Mouse (Mus musculus): ENCODE data around the gene Gm42674. TPM values are rescaled to one million over a fixed set of nuclear protein-coding genes. Genes with fewer than 3 reads are reported as not detected.

Gene Gm42674
- not detected in 2 replicates for polyA plus RNA-seq (2016; fragmentation: Nextera tagmentation; extraction: Ambion mirVana)

GRCm38 (mm10) chr3:90601486-90602110 lies at the start of gene Gm42674:
Gm42674 (plus strand) TSS chr3:90601904.
- Histone ChIP-seq H3K4me1 (peaks cover 4% of the 10 kb centered on the region; the same call in 1 of the 2 replicates), H3K4me3 (no peak within 1 kb of the TSS), H3K4me2 (replicated peaks) (no peak within 1 kb of the TSS), H3K9me3 (no peaks in the 10 kb centered on the region), H3K9ac (replicated peaks) (no peak within 1 kb of the TSS), H3K36me3 (no peaks in the 10 kb centered on the region), H3K27me3 (no peaks in the 10 kb centered on the region), H3K27ac (replicated peaks) (no peak within 1 kb of the TSS)
- no peak for ATAC-seq (ENCODE audit: low FRiP score, low read depth)
- WGBS: 87% methylated on average over 11 of the region's 11 CpGs

- Histone ChIP-seq H3K4me3 (no peak overlapping the region), H3K9me3 (no peaks in the 10 kb centered on the region), H3K27ac (replicated peaks) (no peak overlapping the region), H3K9ac (replicated peaks) (no peak overlapping the region), H3K4me1 (peaks cover 4% of the 10 kb centered on the region; the same call in 1 of the 2 replicates), H3K4me2 (replicated peaks) (no peak overlapping the region), H3K36me3 (no peaks in the 10 kb centered on the region), H3K27me3 (no peaks in the 10 kb centered on the region)
- ATAC-seq (ENCODE audit: low FRiP score, low read depth): no peak
- 96% methylated on average over 2 of the region's 2 CpGs for WGBS
Measured at GRCm38 (mm10) chr3:90552231-90552630, 49.5 kb upstream of the Gm42674 start.

- Histone ChIP-seq H3K4me2 (replicated peaks) (no peak overlapping the region), H3K9me3 (no peaks in the 10 kb centered on the region), H3K4me3 (no peak overlapping the region), H3K9ac (replicated peaks) (no peak overlapping the region), H3K27me3 (no peaks in the 10 kb centered on the region), H3K27ac (replicated peaks) (0 out of 2 replicates have a peak overlapping the region, but pooled peaks have one; percentile 12), H3K4me1 (peaks cover 4% of the 10 kb centered on the region; the same call in 1 of the 2 replicates), H3K36me3 (no peaks in the 10 kb centered on the region)
- WGBS: 32% methylated on average over 5 of the region's 5 CpGs
- peak; percentile 63 for ATAC-seq (ENCODE audit: low FRiP score, low read depth)
Measured at GRCm38 (mm10) chr3:90555954-90556353, 45.8 kb upstream of the Gm42674 start.

GRCm38 (mm10) chr3:90560008-90560628 lies 41.6 kb upstream of the Gm42674 start, which contains the start of gene S100a3:
S100a3 (plus strand) TSS chr3:90560578.
- H3K27me3 ChIP-seq: no peaks in the 10 kb centered on the region
- H3K4me1 ChIP-seq: peaks cover 4% of the 10 kb centered on the region; the same call in 1 of the 2 replicates
- H3K36me3 ChIP-seq: no peaks in the 10 kb centered on the region
- H3K27ac ChIP-seq (replicated peaks): no peak within 1 kb of the TSS
- no peak within 1 kb of the TSS for H3K9ac ChIP-seq (replicated peaks)
- H3K4me3 ChIP-seq: no peak within 1 kb of the TSS
- H3K4me2 ChIP-seq (replicated peaks): no peak within 1 kb of the TSS
- no peaks in the 10 kb centered on the region for H3K9me3 ChIP-seq
- no peak for ATAC-seq (ENCODE audit: low FRiP score, low read depth)
- 85% methylated on average over 6 of the region's 6 CpGs for WGBS

GRCm38 (mm10) chr3:90574691-90575090 lies 27.0 kb upstream of the Gm42674 start:
- WGBS: 90% methylated on average over 5 of the region's 5 CpGs
- H3K27me3 ChIP-seq: no peaks in the 10 kb centered on the region
- ATAC-seq (ENCODE audit: low FRiP score, low read depth): no peak
- H3K4me3 ChIP-seq: no peak overlapping the region
- no peak overlapping the region for H3K4me2 ChIP-seq (replicated peaks)
- no peaks in the 10 kb centered on the region for H3K9me3 ChIP-seq
- H3K36me3 ChIP-seq: no peaks in the 10 kb centered on the region
- H3K9ac ChIP-seq (replicated peaks): no peak overlapping the region
- no peak overlapping the region for H3K27ac ChIP-seq (replicated peaks)
- no peaks in the 10 kb centered on the region for H3K4me1 ChIP-seq

- no peak overlapping the region for H3K9ac ChIP-seq (replicated peaks)
- H3K9me3 ChIP-seq: no peaks in the 10 kb centered on the region
- no peaks in the 10 kb centered on the region for H3K4me1 ChIP-seq
- WGBS: 84% methylated on average over 3 of the region's 3 CpGs
- no peak for ATAC-seq (ENCODE audit: low FRiP score, low read depth)
- no peak overlapping the region for H3K27ac ChIP-seq (replicated peaks)
- H3K4me2 ChIP-seq (replicated peaks): no peak overlapping the region
- H3K36me3 ChIP-seq: no peaks in the 10 kb centered on the region
- no peak overlapping the region for H3K4me3 ChIP-seq
- no peaks in the 10 kb centered on the region for H3K27me3 ChIP-seq
Measured at GRCm38 (mm10) chr3:90575320-90575719, 26.4 kb upstream of the Gm42674 start.

GRCm38 (mm10) chr3:90576351-90577001 lies 25.2 kb upstream of the Gm42674 start:
- no peaks in the 10 kb centered on the region for H3K9me3 ChIP-seq
- no peak overlapping the region for H3K27ac ChIP-seq (replicated peaks)
- no peaks in the 10 kb centered on the region for H3K36me3 ChIP-seq
- WGBS: 74% methylated on average over 10 of the region's 10 CpGs
- H3K27me3 ChIP-seq: no peaks in the 10 kb centered on the region
- no peak overlapping the region for H3K4me3 ChIP-seq
- H3K4me1 ChIP-seq: no peaks in the 10 kb centered on the region
- no peak overlapping the region for H3K9ac ChIP-seq (replicated peaks)
- no peak for ATAC-seq (ENCODE audit: low FRiP score, low read depth)
- no peak overlapping the region for H3K4me2 ChIP-seq (replicated peaks)

GRCm38 (mm10) chr3:90579433-90579832 lies 22.3 kb upstream of the Gm42674 start:
- Histone ChIP-seq H3K4me3 (no peak overlapping the region), H3K9ac (replicated peaks) (no peak overlapping the region), H3K27ac (replicated peaks) (no peak overlapping the region), H3K4me1 (no peaks in the 10 kb centered on the region), H3K36me3 (no peaks in the 10 kb centered on the region), H3K4me2 (replicated peaks) (no peak overlapping the region), H3K9me3 (no peaks in the 10 kb centered on the region), H3K27me3 (no peaks in the 10 kb centered on the region)
- no peak for ATAC-seq (ENCODE audit: low FRiP score, low read depth)
- WGBS: 82% methylated on average over 7 of the region's 7 CpGs

- 93% methylated on average over 5 of the region's 5 CpGs for WGBS
Measured at GRCm38 (mm10) chr3:90581141-90581540, 20.6 kb upstream of the Gm42674 start.

GRCm38 (mm10) chr3:90582156-90582555 lies 19.5 kb upstream of the Gm42674 start:
- no peaks in the 10 kb centered on the region for H3K4me1 ChIP-seq
- no peak overlapping the region for H3K27ac ChIP-seq (replicated peaks)
- H3K9ac ChIP-seq (replicated peaks): no peak overlapping the region
- H3K4me3 ChIP-seq: no peak overlapping the region
- 94% methylated on average over 1 of the region's 1 CpGs for WGBS
- no peak for ATAC-seq (ENCODE audit: low FRiP score, low read depth)
- H3K9me3 ChIP-seq: no peaks in the 10 kb centered on the region
- H3K27me3 ChIP-seq: no peaks in the 10 kb centered on the region
- H3K36me3 ChIP-seq: no peaks in the 10 kb centered on the region
- no peak overlapping the region for H3K4me2 ChIP-seq (replicated peaks)

More at GRCm38 (mm10) chr3:90581141-90581540, 20.6 kb upstream of the Gm42674 start:
- H3K4me3 ChIP-seq: no peak overlapping the region
- H3K27me3 ChIP-seq: no peaks in the 10 kb centered on the region
- H3K27ac ChIP-seq (replicated peaks): no peak overlapping the region
- no peaks in the 10 kb centered on the region for H3K9me3 ChIP-seq
- H3K4me2 ChIP-seq (replicated peaks): no peak overlapping the region
- H3K9ac ChIP-seq (replicated peaks): no peak overlapping the region
- no peaks in the 10 kb centered on the region for H3K4me1 ChIP-seq
- H3K36me3 ChIP-seq: no peaks in the 10 kb centered on the region
- ATAC-seq (ENCODE audit: low FRiP score, low read depth): no peak

- WGBS: 86% methylated on average over 4 of the region's 4 CpGs
- H3K4me3 ChIP-seq: no peak overlapping the region
- no peak overlapping the region for H3K4me2 ChIP-seq (replicated peaks)
- no peak overlapping the region for H3K27ac ChIP-seq (replicated peaks)
- H3K4me1 ChIP-seq: no peaks in the 10 kb centered on the region
- H3K36me3 ChIP-seq: no peaks in the 10 kb centered on the region
- no peak overlapping the region for H3K9ac ChIP-seq (replicated peaks)
- no peaks in the 10 kb centered on the region for H3K27me3 ChIP-seq
- no peaks in the 10 kb centered on the region for H3K9me3 ChIP-seq
- ATAC-seq (ENCODE audit: low FRiP score, low read depth): no peak
Measured at GRCm38 (mm10) chr3:90582556-90582955, 19.1 kb upstream of the Gm42674 start.

- ATAC-seq (ENCODE audit: low FRiP score, low read depth): no peak
- H3K4me1 ChIP-seq: no peaks in the 10 kb centered on the region
- WGBS: 51% methylated on average over 3 of the region's 3 CpGs
Measured at GRCm38 (mm10) chr3:90583893-90584292, 17.8 kb upstream of the Gm42674 start.

More at GRCm38 (mm10) chr3:90583893-90584292, 17.8 kb upstream of the Gm42674 start:
- no peaks in the 10 kb centered on the region for H3K9me3 ChIP-seq
- no peak overlapping the region for H3K9ac ChIP-seq (replicated peaks)
- no peaks in the 10 kb centered on the region for H3K36me3 ChIP-seq
- no peak overlapping the region for H3K4me2 ChIP-seq (replicated peaks)
- no peak overlapping the region for H3K4me3 ChIP-seq
- H3K27me3 ChIP-seq: no peaks in the 10 kb centered on the region
- no peak overlapping the region for H3K27ac ChIP-seq (replicated peaks)

Measured in midbrain, embryonic 12.5 days (tissue).